Mouse (Mus musculus): Measurements from ENCODE around the gene Kcng4.

The Kcng4 gene

DNA sequence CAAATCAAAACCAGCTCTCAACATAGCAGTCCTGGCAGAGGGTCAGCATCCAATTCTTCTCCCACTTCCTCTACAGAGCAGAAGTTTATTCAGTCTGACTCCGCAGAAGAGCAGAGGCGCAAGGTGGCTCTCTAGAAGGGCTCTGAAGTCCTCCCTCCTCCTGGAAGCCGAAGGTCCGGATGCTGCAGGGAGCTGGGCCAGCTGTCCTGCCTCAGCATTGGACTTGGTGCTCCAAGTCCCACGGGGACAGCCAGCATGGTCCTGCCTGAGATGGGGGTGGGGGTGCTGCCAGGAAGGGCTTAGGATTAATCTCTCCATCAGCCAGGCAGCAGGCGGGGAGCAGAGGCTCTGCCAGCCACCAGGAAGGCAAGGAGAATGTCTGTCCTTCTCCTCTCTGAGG lies at the start of gene Kcng4:
TSS of gene Kcng4 (minus strand) at position 303 of the 400 bp plus-strand sequence.
- no peak for DNase-seq (ENCODE audit: low read depth, low spot score)

DNA sequence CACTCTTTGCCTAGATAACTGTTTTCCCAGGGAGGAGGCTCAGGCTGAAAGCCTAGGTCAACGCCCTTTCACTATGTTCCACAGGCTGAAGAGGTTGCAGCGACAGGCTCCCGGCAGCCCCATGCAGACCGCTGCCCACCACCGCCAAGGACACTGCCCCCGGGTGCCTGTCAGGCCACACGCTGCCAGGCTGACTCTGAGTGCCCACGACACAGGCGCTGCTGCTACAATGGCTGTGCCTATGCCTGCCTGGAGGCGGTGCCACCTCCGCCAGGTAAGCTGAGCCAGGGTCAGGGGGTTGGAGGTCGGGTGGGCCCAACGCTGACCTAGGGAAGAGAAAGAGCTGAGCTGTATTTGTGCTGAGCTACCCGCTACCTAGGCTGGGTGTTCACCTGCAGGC lies 43.7 kb upstream of the Kcng4 start:
- no peak for DNase-seq (ENCODE audit: low read depth, low spot score)

DNA sequence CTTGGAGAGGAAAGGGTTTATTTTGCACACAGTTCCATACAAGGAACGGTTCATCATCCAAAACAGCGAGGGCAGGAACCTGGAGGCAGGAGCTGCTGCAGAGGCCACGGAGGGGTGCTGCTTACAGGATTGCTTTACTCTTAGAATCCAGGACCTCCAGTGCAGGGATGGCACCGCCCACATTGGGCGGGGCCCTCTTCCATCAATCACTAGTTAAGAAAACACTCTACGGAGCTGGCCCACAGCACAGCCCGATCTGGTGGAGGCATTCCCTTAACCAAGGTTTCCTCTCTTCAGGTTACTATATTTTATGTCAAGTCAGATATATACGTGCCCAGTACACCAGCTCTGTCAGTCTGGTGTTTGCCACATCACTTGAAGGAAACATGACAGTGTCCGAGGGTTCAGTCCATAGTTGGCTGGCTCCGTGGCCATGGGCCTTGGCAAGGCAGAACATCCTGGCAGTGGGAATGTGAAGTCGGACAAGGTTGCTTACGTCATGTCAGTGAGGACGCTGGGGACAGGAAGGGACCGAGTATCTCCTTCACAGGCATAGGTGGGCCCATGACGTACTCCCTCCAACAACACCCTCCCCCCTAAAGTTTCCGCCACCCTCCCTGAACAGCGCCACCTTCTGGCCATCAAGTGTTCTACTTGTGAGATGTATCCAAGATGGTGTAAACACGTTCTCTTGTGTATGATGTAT lies 42.8 kb upstream of the Kcng4 start:
- peak; percentile 46 for DNase-seq (ENCODE audit: low read depth, low spot score)

DNA sequence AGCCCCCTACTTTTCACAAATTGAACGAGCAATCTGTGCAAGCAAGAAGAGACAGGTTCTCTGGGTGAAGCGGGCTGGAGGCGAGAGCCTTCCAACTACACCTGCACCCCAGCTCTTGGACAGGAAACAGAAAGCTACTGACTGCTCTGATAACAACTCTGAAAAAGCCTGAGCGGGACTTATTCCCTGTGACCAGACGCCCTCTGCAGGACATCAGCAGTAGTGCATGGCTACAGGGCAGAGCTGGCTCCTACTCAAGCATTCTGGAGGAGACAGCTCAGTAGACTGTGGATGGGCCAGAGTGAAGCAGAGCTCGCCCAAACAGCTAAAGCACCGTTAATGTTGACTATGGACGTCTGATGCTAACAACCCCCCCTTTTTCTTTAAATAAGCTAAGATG lies 40.9 kb upstream of the Kcng4 start:
- DNase-seq (ENCODE audit: low read depth, low spot score) = peak; percentile 84

DNA sequence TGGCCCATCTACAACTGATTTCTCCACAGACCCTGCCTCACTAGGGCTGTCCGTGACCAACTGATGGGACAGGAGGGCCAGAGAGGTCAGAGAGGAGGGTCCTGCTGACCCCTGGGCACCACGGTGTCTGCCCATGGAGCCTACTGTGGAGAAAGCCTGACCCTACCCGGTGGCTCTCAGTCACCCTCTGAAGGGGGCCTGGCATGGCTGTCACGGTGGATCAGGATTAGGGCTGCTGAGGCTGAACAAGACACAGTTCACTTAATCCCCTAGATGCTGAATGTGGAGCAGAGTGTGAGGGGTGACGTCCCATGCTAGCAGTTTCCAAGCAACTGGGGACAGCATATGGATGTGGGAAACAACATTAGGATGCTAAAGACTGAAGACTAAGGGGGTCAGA lies 40.0 kb upstream of the Kcng4 start:
- DNase-seq (ENCODE audit: low read depth, low spot score) = no peak

DNA sequence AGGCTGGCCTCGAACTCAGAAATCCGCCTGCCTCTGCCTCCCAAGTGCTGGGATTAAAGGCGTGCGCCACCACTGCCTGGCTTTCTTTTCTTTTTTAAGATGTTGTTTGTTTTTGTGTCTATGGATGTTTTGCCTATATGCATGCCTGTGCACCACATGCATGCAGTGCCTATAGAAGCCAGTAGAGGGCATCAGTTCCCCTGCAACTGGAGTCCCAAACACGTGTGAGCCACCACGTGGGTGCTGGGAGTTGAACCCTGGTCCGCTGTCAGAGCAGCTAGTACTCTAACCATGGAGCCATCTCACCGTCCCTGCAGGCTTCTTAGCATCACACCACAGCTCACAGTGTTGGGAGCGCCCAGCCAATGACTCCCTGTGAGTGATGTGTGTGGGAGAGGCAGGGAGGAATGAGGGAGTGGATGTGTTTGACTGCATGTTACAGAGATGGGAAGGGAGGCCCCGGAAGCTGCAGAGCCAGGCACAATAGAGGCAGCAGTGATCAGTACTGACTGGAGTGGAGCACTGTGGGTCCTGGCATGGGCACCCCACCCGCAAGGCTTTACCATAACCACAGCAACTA lies 38.6 kb upstream of the Kcng4 start:
- no peak for DNase-seq (ENCODE audit: low read depth, low spot score)

DNA sequence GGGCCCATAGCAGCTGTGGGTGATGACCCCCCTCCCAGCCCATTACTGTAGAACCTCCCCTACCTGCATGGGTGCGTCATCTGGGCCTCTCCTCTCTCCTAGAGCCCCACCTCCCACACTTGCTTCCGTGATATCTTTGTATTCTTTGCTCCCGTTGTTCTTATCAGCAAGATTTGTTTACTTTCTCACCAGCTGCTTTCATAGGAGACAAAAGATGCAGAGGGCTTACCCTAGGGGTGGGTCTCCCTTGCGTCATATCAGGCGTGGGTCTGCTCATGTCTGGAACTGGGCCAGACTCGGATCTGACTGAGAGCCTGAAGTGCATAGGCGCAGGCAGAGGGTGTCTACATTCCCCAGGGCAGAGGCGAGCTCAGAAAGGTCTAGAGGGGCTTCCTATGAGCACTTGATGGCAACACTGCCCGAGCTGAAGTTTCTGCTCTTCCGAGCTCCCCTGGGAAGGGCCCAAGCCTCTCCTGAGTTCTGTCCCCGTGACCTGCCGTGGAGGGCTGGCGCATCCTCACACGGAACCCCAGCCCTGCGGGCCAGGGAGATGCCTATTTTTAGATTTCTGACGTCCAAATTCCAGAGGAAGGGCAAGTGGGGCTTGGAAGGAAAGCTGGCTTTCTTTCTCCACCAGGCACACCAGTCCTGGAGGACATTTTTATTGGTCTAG lies 35.1 kb upstream of the Kcng4 start:
- no peak for DNase-seq (ENCODE audit: low read depth, low spot score)

DNA sequence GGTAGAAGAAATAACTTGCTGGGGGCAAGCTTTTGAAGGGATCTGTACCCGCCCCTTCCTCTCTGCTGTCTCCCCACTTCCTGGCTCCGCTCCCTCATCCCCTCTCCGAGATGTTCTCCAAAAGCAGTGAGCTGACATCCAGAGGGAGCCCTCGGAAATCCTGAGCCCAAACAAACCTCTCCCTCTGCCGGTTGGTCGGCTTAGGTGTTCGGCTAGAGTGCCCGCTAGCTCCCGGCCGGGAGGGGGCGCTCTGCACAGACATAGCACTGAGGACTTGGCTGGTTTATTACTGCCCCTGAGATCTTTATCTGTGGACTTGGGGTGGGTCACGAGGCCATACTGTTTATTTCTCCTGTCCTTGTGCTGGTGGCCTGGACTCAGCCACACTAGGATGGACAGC lies 33.8 kb upstream of the Kcng4 start:
- DNase-seq (ENCODE audit: low read depth, low spot score) = no peak

DNA sequence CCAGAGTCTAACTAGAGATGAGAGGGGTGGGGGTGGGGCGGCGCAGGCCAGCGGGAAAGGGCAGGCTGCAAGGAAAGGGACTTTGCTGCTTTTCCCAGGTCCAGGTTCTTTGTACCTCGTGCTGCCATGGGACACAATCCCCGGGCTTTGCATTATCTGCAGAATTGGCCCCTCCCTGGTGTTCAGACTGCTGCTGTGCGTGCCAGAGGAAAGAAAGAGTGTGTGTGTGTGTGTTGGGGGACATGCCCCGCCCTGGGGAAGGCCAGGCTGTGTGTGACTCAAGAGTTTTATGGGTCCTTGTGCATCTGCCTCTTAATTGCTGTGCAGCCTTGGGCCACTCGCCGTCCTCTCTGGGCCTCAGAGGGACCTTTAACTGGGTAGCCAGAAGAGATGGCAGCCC lies 33.0 kb upstream of the Kcng4 start:
- DNase-seq (ENCODE audit: low read depth, low spot score) = no peak

DNA sequence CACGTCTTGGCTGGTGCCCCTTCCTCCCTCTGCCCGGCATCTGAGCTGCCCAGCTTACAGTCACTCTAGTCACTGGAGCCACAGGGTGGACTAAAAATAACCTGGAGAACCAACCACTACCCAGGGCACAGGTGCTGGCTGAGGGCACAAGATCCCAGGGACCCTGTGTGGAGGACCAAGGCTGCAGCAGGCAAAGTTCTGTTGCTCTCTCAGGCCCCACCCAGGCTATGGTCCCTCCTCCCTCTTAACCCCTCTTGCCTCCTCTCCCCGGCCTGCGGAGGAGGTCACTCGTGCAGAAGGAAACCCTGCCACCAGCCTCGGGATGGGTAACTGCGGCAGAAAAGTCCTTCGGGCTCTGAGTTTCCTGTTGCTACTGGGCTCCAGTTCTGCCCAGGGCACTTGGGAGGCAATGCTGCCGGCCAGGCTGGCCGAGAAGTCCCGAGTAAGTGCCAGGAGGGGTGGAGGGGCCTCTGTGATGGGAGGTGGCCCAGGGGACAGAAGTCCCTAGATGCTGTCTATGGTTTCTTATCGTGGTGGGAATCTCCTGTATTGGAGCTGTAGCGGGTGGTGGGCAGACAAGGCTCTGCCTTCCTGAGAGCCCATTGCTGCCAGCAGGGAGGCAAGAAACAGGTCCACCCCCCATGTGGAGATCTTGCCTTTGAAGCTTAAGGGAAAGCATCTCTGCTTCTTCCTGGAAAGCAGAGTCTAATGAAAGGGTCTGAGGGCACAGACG lies 30.9 kb upstream of the Kcng4 start, which contains the start of gene Wfdc1:
TSS of gene Wfdc1 (plus strand) at position 147 of the 733 bp plus-strand sequence.
- DNase-seq (ENCODE audit: low read depth, low spot score) = no peak

DNA sequence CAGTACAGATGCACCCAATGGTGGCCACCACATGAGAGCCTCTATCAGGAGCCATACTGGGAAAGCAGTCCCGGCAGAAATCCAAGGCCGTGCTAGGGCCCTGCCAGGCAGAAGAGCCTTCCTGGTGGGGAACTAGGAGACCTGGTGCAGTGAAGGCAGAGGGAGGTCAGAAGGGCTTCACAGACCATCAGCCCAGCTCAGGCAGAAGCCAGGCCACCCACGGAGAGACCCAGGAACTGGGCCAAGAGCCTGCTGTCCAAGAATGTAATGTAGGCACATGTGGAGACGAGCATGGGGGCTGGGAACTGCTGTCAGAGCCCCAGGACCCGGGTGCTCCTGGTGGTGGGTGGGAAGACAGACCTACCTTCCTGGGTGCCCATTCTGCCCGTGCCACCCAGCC lies 29.8 kb upstream of the Kcng4 start:
- no peak for DNase-seq (ENCODE audit: low read depth, low spot score)

DNA sequence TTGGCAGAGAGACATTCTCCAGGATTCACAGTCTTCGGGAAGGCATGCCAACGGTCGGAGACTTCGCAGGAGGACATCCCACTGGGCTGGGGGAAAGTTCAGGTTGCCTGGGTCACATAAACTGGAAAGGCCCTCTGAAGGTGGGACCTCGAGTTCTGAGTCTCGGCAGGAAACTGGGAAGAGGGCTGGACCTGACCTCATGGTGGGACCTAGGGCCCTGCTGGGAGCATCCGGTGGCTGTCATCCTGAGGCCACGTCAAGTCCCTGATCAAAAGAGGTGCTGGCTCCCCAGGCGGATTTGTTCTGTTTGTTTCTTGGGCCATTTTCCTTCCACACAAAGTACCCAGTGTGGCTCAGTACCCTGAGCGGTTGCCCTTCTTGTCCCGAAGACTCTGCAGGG lies 28.0 kb upstream of the Kcng4 start:
- DNase-seq (ENCODE audit: low read depth, low spot score) = no peak

DNA sequence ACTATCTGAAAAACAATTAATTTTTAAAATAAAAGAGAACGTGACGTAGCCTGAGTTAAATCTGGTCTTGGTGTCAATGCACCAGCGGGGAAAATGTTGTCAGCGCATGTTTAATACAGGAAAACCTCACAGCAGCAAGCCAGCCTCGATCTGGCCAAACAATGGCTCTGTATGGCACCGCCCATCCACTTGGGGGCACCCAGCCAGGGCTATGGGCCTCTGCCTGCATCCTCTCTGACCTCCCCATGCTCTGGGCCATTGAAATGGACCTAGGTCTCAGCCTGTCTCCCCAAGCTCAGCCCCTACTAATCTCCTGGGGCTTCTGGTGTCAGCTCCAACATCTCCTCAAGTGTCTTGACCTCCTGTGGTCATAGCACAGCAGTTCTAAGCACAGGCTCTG lies 26.4 kb upstream of the Kcng4 start:
- DNase-seq (ENCODE audit: low read depth, low spot score) = no peak

DNA sequence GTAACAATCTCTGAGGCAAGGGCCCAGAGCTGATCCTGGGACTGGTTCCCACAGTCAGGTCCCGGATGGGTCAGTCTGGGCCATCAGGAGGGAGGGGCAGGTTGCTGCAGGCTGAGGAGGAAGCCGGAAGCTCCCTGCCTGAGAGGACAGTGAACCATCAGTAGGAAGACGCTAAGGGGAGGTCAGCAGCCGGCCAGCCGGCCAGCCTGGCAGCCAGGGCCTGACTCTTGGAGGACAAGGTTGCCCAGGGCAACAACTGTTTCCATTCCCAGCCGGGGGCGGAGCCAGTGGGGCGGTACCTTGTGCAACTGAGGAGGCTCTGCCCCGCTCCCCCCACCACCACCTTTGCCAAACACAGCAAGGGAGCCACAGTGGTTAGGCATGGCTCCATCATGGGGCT lies 25.6 kb upstream of the Kcng4 start:
- peak; percentile 32 for DNase-seq (ENCODE audit: low read depth, low spot score)

DNA sequence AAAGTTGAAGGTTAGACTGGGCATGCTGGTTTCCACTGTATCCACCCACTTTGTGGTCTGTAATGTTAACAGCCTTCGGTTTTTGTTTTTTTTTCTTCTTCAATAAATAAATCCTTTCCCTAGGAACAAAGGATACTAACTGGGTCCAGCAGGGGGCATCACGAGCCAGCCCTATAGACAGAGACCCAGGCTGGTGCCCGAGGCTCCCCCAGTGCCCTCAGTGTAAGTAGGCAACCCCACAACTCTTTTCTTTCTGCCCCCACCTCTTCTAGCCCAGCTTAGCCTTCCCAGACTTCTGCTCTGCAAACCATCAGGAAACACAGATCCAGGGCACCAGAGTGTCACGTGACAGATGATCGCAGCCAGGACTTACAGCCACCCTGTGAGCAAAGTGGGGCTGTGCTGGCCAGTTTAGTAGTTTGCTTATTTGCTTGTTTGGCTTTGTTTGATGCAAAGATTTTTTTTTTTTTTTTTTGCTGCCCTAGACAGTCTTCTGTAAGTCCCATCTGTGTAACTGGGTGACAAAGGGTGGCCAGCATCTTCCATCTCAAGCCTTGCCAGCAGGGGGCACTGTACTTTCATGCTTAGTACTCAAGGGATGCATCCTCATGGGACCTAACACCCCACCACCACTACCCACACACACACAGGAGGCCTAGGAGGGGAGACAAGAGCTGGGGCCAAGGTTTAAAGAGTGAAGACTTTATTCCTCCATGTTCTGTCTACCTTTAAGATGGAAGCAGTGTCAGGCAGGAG lies 21.4 kb upstream of the Kcng4 start:
- no peak for DNase-seq (ENCODE audit: low read depth, low spot score)

DNA sequence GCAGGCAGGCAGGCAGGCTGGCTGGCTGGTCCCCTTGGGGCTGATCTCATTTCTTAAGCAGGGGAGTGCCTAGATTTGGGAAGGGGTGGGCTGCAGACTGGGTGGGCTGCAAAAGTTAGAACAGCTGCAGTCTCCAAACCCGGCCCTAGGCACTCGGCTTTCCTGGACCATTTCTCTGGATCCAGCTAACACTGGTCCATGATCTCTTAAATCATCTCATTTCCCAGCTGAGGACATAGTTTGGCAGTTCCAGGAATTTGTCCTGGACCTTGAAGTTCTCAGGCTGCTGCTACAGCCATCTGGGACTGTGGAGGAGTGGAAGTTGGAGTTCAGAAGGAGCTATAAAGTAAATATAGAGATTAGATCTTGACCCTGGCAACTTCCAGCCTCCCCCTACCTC lies 15.8 kb upstream of the Kcng4 start:
- DNase-seq (ENCODE audit: low read depth, low spot score) = no peak

DNA sequence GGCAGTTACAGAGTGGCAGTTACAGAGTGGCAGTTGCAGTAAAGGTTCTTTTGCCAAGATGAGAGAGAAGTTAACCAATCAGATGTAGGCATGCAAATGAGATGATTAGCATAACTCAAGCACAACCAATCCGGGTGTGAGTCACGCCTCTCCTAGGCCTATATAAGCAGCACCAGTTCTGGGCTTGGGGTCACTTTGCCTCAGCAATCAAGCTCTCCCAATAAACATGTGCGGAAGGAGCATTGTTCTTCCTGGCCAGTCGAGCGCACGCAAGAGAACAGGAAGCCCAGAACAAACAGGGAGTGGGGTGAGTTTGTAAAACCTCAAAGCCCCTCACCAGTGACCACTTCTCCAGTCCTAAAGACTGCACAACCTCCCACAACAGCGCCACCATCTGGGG lies 11.4 kb upstream of the Kcng4 start:
- no peak for DNase-seq (ENCODE audit: low read depth, low spot score)

DNA sequence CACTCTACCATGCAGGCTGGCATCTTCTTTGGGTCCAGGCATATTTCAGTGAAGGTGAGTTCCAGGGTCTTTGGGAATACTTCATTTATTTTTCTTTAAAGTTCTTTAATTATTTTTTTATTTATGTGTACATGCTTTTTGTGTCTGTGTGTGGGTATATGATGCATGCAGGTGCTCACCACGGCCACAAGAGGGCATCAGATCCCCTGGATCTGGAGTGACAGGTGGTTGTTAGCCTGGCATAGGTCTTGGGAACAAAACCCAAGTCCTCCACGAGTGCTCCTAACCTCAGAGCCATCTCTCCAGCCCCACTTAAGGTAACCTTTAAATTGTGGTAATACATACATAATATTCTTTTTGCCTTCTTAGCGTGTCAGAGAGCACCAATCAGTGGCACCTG lies 10.7 kb upstream of the Kcng4 start:
- no peak for DNase-seq (ENCODE audit: low read depth, low spot score)

DNA sequence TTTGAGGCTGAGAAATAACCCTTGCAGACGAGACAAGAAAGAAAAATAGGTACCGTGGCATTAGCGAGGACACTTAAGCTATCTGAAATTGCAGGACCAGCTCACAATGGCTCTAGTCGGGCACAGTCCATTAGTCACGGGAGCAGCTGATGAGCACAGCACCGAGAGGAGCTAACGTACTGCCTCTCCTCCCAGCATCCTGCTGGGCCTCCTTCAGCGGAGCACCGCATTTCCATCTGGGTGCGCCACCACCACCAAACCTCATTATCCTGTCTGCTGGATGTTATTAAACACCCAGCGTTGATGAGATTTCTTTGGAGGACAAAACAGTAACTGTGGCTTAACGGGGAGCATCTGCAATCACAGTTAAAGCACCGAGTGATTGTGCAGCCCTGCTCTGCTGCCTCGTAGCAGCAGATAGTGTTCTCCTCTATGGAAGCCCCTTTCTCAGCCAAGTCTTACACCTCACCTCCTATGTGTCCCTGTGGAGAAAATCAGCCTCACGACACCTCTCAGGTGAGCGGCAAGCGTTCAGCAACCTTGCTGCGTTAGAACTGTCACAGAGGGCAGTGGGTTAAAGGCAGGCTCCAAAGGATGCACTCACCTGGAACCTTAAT lies 9.6 kb upstream of the Kcng4 start:
- DNase-seq (ENCODE audit: low read depth, low spot score) = no peak

DNA sequence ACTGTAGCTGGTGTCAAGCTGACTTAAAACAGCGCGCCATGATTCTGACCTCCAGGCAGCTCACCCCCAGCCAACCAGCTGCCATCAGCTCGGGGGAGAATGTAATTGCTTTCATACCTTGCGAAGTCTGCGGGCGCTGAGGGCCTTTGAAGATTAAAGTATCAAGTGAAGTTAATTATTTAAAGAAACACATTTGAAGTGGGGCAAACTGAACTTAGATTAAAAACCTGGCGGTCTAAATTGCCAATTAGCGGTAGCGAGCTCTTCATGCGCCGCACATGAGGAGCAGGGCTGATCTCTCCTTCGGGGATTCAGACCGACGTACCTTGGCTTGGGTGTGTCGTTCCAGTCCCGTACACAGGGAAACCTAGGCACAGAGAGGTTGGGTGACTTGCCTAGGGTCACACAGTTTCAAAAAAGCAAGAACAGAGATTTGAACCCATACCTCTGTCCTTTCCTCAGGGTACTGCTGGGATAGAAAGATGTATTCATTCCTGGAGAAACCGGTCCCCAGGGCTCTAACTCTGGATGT lies 9.0 kb upstream of the Kcng4 start:
- DNase-seq (ENCODE audit: low read depth, low spot score) = no peak

DNA sequence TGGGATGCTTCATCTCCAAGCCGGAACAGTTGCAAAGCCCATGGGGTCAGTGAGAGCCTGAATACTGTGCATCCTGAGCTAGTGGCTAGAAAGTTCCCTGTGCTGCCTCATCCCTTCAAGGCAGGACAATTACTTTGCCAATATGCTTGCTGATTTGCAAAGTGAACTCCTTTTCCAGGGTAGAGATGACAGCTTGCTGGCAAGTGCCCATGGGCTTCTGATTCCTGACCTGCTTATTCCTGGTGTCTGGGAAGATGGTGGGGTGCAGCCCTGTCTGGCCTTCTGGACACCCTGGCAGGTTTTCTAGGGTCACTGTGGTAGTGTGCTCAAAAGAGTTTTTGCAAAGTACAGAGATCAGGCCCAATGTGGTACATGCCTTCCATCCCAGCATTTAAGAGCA lies 7.5 kb upstream of the Kcng4 start:
- DNase-seq (ENCODE audit: low read depth, low spot score) = no peak

Measured in embryo, embryonic 11.5 days (tissue).